Mouse (Mus musculus) midbrain, embryonic 13.5 days (tissue): ENCODE measurements around the gene Itga11. TPM values are rescaled to one million over a fixed set of nuclear protein-coding genes. Genes with fewer than 3 reads are reported as not detected.
A peak's percentile ranks its signal among the peaks of the same experiment; 100 is the strongest.
"Not testable (repeated sequence)": the region's sequence is repeated elsewhere in the genome, so short reads cannot be mapped to it uniquely, and the experiment has no call there.

Source experiments
- ATAC-seq: fragments of 200-750 bp; cut with Nextera tagmentation; 2 replicates; pipeline ENCODE4 v1.8.0; 2017; ENCODE audit warnings: mild to moderate bottlenecking, moderate TSS enrichment, moderate library complexity
- H3K27ac ChIP-seq: fragments of 300-500 bp; sonication (generic); 2 replicates; pipeline ENCODE4 v1.5.1; 2015; ENCODE audit warnings: inconsistent platforms, mild to moderate bottlenecking, moderate library complexity
- H3K27me3 ChIP-seq: fragments of 300-500 bp; sonication (generic); 2 replicates; pipeline ENCODE4 v1.6.1; 2015; ENCODE audit warnings: mild to moderate bottlenecking, inconsistent platforms
- H3K36me3 ChIP-seq: fragments of 300-500 bp; sonication (generic); 2 replicates; pipeline ENCODE4 v1.6.1; 2015; ENCODE audit warnings: mild to moderate bottlenecking, inconsistent platforms
- H3K4me1 ChIP-seq: fragments of 300-500 bp; sonication (generic); replicated peaks from 2 replicates; pipeline ENCODE4 v1.6.1; 2015; ENCODE audit warnings: inconsistent platforms
- H3K4me2 ChIP-seq: fragments of 300-500 bp; sonication (generic); replicated peaks from 2 replicates; pipeline ENCODE4 v1.6.1; 2015; ENCODE audit warnings: moderate library complexity, mild to moderate bottlenecking, inconsistent platforms
- H3K4me3 ChIP-seq: fragments of 300-500 bp; sonication (generic); replicated peaks from 2 replicates; pipeline ENCODE4 v1.5.1; 2015; ENCODE audit warnings: mild to moderate bottlenecking, inconsistent platforms
- H3K9ac ChIP-seq: fragments of 300-500 bp; sonication (generic); replicated peaks from 2 replicates; pipeline ENCODE4 v1.6.1; 2015; ENCODE audit warnings: mild to moderate bottlenecking, inconsistent platforms
- H3K9me3 ChIP-seq: fragments of 300-500 bp; sonication (generic); 2 replicates; pipeline ENCODE4 v1.6.1; 2016; ENCODE audit warnings: mild to moderate bottlenecking, inconsistent platforms
- WGBS: fragments of 180-500 bp; shearing (Covaris S2); methylation state at CpG from one replicate; pipeline ENCODE4 v1.1.7; 2015; 5-methylcytosine and 5-hydroxymethylcytosine counted together
- polyA plus RNA-seq: library from polyadenylated mRNA; unstranded; fragments of >200 nt; fragmentation: Nextera tagmentation; extraction: Ambion mirVana; gene quantifications from 2 replicates; pipeline ENCODE4 v1.2.1, GENCODE M21; 2015

Gene Itga11
- polyA plus RNA-seq, 1 experiment from 2014 or later: 1.7 TPM

DNA sequence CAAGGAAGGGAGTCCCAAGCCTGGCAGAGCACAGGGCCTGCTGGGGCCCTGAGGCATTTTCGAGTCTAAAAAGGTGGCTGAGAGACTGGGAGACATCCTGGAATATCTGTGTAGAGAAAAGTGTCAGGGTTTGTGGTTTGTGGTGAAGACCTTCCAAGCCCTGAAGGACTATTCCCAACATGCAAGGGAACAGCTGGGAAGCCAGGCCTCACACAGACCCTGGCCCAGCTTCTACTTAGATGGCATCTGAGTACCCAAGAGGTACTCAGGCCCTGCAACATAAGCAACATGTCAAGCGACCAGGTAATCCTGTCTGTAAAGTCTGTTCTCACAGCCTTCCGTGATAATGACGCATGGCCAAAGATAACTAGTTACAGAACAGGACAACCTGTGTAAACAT is 18.6 kb upstream of the Itga11 start:
- no peak overlapping the region for H3K4me3 ChIP-seq
- H3K9me3 ChIP-seq: no peaks in the 10 kb centered on the region
- no peak overlapping the region for H3K4me2 ChIP-seq
- H3K27ac ChIP-seq: no peak overlapping the region
- no peaks in the 10 kb centered on the region for H3K36me3 ChIP-seq
- WGBS: 87% methylated on average over 4 of the region's 4 CpGs
- H3K4me1 ChIP-seq: no peaks in the 10 kb centered on the region
- no peaks in the 10 kb centered on the region for H3K27me3 ChIP-seq
- no peak for ATAC-seq
- H3K9ac ChIP-seq: no peak overlapping the region

DNA sequence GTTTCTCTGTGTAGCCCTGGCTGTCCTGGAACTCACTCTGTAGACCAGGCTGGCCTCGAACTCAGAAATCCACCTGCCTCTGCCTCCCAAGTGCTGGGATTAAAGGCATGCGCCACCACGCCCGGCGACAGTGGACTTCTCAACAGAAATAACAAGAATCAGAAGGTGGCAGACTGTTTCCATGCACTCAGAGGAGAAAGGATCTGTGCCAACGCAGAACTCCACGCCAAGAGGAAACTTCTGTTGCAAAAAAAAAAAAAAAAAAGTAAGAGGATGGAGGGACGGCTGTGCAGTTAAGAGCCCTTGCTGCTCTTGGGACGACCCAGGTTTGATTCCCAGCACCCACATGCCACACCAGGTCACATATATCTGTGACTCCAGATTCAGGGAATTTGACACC is 16.7 kb upstream of the Itga11 start:
- not testable (repeated sequence) for H3K9ac ChIP-seq, H3K4me3 ChIP-seq, H3K27ac ChIP-seq, H3K9me3 ChIP-seq, ATAC-seq, H3K4me2 ChIP-seq, H3K4me1 ChIP-seq, H3K27me3 ChIP-seq, H3K36me3 ChIP-seq
- WGBS: 94% methylated on average over 9 of the region's 9 CpGs

DNA sequence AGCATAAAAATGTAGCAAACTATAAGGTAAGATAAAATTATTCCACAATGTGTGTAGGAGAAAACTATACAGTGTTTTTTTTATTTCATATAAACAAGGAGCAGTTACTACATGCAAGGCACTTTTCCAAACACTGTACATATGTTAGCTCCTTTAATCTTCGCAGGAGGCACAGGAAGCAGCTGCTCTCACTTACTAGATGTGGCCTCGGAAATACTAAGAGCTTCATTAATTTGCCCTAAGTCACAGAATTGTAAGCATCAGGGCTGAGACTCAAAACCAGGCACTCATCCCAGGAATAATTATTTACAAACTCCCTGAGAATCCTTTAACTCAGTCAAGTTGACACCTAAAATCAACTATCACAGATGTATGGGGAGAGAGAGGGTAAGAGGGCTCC is 14.2 kb upstream of the Itga11 start:
- no peak for ATAC-seq
- 72% methylated on average over 2 of the region's 2 CpGs for WGBS
- Histone ChIP-seq H3K9ac (no peak overlapping the region), H3K4me1 (0 out of 2 replicates have a peak, but pooled peaks cover 3% of the 10 kb centered on the region), H3K4me3 (no peak overlapping the region), H3K27me3 (no peaks in the 10 kb centered on the region), H3K9me3 (no peaks in the 10 kb centered on the region), H3K27ac (no peak overlapping the region), H3K36me3 (no peaks in the 10 kb centered on the region), H3K4me2 (no peak overlapping the region)

DNA sequence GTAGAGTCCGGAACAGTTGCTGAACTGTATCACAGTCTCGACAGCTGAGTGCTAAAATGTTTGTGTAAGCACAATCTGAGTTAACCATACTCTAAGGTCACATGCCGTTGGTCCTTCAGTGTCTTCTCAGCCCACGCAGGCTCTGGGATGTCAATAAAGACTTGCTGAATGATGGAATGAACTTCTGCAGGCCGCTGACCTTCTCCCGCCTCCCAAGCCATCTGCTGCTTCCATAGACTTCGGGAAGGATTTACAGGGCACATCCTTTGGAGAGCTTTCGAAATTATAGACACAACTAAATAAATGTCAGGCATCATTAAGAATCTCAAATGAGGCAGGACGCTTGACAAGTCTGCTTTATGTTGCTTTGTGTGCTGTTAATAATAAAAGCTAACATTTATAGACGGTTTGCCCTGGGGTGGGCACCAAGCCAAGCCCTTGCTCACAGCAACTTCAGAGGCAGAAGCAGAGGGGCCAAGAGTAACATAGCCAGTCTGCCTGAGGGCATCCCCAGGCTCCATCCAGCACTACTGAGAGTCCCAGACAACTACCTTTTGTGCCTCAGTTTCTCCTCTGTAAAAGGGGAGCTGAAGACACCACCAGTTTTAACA is 13.4 kb upstream of the Itga11 start:
- Histone ChIP-seq H3K36me3 (no peaks in the 10 kb centered on the region), H3K27ac (no peak overlapping the region), H3K4me3 (no peak overlapping the region), H3K4me1 (0 out of 2 replicates have a peak, but pooled peaks cover 3% of the 10 kb centered on the region), H3K27me3 (no peaks in the 10 kb centered on the region), H3K4me2 (no peak overlapping the region), H3K9ac (no peak overlapping the region), H3K9me3 (no peaks in the 10 kb centered on the region)
- no peak for ATAC-seq
- WGBS: 67% methylated on average over 10 of the region's 10 CpGs

DNA sequence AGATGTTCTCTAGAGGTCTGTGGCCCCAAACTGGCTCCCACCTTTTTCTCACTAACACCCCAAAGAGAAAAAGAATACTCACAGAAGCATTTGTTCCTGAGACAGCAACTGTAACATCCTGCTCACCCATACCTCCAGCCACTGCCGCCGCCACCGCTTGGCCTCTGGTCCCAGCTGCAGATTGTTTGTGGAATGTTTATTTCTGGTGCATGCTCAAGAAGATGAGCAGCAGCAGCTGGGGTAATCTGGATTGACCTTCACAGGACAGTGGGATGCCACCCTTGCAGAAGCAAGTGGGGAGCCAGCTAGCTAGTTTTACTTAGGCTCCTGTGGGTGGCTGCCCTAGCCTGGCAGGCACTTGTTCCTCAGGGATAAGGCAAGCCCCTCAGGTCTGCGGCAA is 11.7 kb upstream of the Itga11 start:
- WGBS: 89% methylated on average over 4 of the region's 4 CpGs
- Histone ChIP-seq H3K36me3 (no peaks in the 10 kb centered on the region), H3K27ac (no peak overlapping the region), H3K4me3 (no peak overlapping the region), H3K4me2 (no peak overlapping the region), H3K27me3 (no peaks in the 10 kb centered on the region), H3K4me1 (0 out of 2 replicates have a peak, but pooled peaks cover 3% of the 10 kb centered on the region), H3K9ac (no peak overlapping the region), H3K9me3 (no peaks in the 10 kb centered on the region)
- no peak for ATAC-seq

DNA sequence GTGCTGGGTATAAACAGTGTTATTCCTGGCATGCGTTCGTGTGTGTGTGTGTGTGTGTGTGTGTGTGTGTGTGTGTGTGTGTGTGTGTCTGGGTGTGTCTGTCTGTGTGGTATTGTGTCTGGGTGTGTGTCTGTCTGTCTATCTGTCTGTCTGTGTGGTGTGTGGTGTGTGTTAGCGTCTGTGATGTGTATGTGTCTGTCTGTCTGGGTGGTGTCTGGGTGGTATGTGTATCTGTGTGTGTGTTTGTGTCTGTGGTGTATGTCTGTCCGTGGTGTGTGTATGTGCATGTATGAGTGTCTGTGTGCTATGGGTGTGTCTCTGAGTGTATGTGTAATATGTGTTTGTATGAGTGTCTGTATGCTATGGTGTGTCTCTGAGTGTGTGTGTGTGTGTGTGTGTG is 9.1 kb upstream of the Itga11 start:
- no peaks in the 10 kb centered on the region for H3K36me3 ChIP-seq
- 0 out of 2 replicates have a peak, but pooled peaks cover 2% of the 10 kb centered on the region for H3K27me3 ChIP-seq
- H3K4me2 ChIP-seq: no peak overlapping the region
- H3K4me3 ChIP-seq: no peak overlapping the region
- no peaks in the 10 kb centered on the region for H3K9me3 ChIP-seq
- H3K4me1 ChIP-seq: 0 out of 2 replicates have a peak, but pooled peaks cover 3% of the 10 kb centered on the region
- 87% methylated on average over 4 of the region's 4 CpGs for WGBS
- no peak overlapping the region for H3K27ac ChIP-seq
- no peak for ATAC-seq
- no peak overlapping the region for H3K9ac ChIP-seq

DNA sequence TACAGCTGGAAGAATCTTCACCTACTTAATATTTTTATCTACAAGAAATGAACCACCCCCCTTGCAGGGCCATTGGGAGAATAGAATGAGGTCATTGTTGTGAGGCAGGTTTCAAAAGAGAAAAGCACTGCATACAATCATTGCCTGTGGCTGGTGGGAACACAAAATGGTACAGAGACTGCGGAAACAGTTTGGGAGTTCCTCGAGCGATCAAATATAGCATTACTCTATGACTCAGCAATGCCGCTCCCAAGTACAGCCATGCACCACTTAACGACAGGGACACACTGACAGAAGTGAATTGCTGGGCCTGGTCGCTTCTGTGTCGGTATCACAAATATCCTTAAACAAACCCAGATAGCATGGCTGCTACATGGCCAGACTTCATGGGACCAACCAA is 4.4 kb upstream of the Itga11 start:
- WGBS: 93% methylated on average over 7 of the region's 7 CpGs
- no peak overlapping the region for H3K4me2 ChIP-seq
- ATAC-seq: no peak

DNA sequence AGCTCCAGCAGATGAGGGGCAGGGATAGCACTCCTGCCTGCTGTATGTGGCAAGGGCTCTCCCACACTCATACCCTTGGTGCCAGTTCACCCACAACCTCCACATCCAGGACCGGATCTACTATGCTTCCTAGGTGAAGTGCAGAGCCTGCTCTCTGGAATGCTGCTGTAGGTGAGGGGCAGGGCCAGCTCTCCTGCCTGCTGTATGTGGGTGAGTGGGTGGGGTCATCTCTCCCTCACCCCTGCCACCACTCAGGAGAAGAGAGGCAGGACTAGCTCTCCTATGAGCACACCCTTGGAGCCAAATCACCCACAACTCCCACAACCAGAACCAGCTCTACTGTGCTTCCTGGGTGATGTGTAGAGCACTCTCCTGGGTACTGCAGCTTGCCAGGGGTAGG is 2.5 kb upstream of the Itga11 start:
- ATAC-seq: no peak
- 86% methylated on average over 1 of the region's 1 CpGs for WGBS
- H3K36me3 ChIP-seq: no peaks in the 10 kb centered on the region
- H3K27me3 ChIP-seq: peaks cover 49% of the 10 kb centered on the region
- H3K27ac ChIP-seq: no peak overlapping the region
- H3K4me3 ChIP-seq: no peak overlapping the region
- H3K9ac ChIP-seq: no peak overlapping the region
- no peaks in the 10 kb centered on the region for H3K9me3 ChIP-seq
- no peak overlapping the region for H3K4me2 ChIP-seq
- peaks cover 17% of the 10 kb centered on the region for H3K4me1 ChIP-seq

More for the DNA sequence above, 4.4 kb upstream of the Itga11 start:
- H3K9me3 ChIP-seq: no peaks in the 10 kb centered on the region
- H3K27me3 ChIP-seq: peaks cover 31% of the 10 kb centered on the region
- H3K9ac ChIP-seq: no peak overlapping the region
- no peak overlapping the region for H3K27ac ChIP-seq
- peaks cover 10% of the 10 kb centered on the region for H3K4me1 ChIP-seq
- no peak overlapping the region for H3K4me3 ChIP-seq
- no peaks in the 10 kb centered on the region for H3K36me3 ChIP-seq

DNA sequence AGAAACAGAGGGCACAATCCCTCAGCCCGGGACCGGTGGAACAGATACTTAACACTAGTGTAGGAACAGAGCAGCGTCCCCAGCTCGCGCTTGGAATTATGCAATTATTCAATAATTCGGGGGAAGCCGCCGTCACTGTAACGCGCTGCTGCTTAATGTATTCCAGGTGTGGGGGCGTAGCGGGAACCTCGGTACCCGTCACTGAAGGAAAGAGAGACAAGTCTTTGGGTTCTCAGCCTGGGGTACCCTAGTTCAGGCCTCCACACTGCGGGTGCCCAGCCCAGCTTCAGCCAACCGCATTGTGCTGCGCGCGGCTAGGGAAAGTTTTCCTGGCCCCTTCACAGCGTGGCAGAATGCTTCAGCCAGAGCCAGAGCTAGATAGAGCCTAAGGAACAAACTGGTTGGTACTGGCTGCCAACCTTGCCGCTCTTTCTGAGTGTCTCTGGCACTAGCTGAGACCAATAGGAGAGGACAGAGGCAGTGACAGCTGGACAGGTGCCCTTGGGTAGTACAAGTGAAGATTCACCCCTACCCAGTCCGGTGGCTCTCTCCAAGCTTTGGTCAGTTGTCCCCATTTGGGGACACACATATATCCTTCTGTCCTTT is 1.0 kb downstream of the Itga11 start:
- Histone ChIP-seq H3K9me3 (no peaks in the 10 kb centered on the region), H3K36me3 (no peaks in the 10 kb centered on the region), H3K27me3 (peaks cover 51% of the 10 kb centered on the region), H3K27ac (no peak overlapping the region), H3K4me3 (peak overlapping the region; percentile 36), H3K4me1 (peaks cover 17% of the 10 kb centered on the region), H3K9ac (peak overlapping the region; percentile 56; the same call in 1 of the 2 replicates), H3K4me2 (peak overlapping the region; percentile 63)
- no peak for ATAC-seq
- 7% methylated on average over 22 of the region's 22 CpGs for WGBS

DNA sequence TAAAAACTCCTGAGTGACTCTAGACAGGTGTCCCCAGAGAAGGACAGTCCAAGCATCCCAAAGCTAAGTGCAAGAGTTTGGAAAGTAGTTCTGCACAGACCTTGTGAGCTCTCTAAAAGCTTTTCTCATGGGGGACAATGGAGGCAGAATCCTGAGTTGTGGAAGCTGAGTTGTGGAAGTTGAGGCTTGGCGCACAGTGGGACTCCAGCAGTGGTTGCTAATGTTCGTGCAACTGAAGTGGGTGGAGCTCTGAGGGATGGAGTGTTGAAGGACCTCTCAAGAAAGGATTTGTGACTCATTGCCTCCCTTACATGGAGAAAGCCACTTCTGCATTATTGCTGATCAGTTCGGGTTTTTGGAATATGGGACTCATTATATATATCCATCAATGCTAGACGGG is 1.8 kb downstream of the Itga11 start:
- H3K4me2 ChIP-seq: 0 out of 2 replicates have a peak overlapping the region, but pooled peaks have one; percentile 63
- no peak overlapping the region for H3K9ac ChIP-seq
- H3K36me3 ChIP-seq: no peaks in the 10 kb centered on the region
- H3K27ac ChIP-seq: no peak overlapping the region
- H3K27me3 ChIP-seq: peaks cover 51% of the 10 kb centered on the region
- H3K4me1 ChIP-seq: peaks cover 17% of the 10 kb centered on the region
- no peak for ATAC-seq
- no peaks in the 10 kb centered on the region for H3K9me3 ChIP-seq
- 65% methylated on average over 4 of the region's 4 CpGs for WGBS
- no peak overlapping the region for H3K4me3 ChIP-seq

DNA sequence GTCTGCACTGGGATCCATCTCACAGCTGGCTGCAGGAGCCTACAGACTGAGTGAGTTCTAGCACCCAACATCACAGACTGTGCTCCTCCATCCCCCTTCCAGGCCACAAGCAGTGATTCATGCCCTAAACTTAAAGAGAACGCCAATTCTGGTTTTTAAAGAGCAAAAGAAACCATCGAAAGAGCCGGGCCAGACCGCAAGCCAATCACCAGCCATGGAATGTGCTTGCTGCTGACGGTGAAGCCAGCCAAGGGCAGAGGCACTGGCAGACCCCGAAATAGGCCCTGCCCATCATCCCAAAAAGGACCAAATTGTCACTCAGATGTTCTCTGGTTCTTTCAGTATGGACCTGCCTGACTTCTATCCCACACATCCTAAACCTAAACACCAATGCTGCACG is 6.7 kb downstream of the Itga11 start:
- Histone ChIP-seq H3K36me3 (no peaks in the 10 kb centered on the region), H3K9me3 (no peaks in the 10 kb centered on the region), H3K4me2 (no peak overlapping the region), H3K27me3 (peaks cover 11% of the 10 kb centered on the region), H3K9ac (no peak overlapping the region), H3K27ac (no peak overlapping the region), H3K4me1 (no peaks in the 10 kb centered on the region), H3K4me3 (no peak overlapping the region)
- 85% methylated on average over 7 of the region's 7 CpGs for WGBS
- no peak for ATAC-seq

DNA sequence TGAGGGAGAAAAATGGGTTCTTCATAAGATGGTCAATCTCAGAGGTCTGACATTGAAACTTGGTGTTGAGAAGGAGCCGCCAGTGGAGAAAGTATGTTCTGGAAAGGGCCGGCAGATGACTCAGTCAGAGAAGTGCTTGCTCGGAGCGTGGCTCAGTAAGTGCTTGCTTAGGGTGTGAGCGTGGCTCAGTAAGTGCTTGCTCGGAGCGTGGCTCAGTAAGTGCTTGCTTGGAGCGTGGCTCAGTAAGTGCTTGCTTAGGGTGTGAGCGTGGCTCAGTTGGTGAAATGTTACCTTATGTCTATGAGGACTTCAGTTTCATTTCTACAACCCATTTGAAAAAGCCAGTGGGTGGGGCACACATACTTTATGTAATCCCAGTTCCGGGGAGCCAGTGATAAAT is 12.1 kb downstream of the Itga11 start:
- 92% methylated on average over 10 of the region's 10 CpGs for WGBS
- Histone ChIP-seq H3K27ac (no peak overlapping the region), H3K27me3 (no peaks in the 10 kb centered on the region), H3K36me3 (no peaks in the 10 kb centered on the region), H3K4me3 (no peak overlapping the region), H3K9ac (no peak overlapping the region), H3K4me2 (no peak overlapping the region), H3K4me1 (peaks cover 6% of the 10 kb centered on the region; the same call in 1 of the 2 replicates), H3K9me3 (no peaks in the 10 kb centered on the region)
- no peak for ATAC-seq

DNA sequence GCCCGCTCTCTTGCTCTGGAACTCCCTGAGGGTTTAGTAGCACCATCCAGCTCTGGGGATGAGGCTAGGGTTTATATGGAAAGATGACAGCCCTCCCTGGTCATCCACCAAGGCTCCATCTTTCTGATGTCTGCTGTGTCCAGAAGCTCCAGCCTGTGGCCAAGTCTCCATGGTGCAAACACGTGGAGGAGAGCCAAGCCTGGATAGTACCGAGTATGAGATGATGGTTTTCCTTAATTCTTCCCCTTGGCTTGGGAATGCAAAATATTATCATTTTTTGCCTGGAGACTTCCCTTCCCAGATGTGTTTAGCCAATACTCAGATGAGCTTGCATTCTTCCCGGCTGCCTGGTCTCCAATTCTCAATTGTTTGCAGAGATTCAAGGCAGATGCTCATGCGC is 16.4 kb downstream of the Itga11 start:
- ATAC-seq: no peak
- Histone ChIP-seq H3K4me2 (no peak overlapping the region), H3K27ac (no peak overlapping the region), H3K9ac (no peak overlapping the region), H3K4me3 (no peak overlapping the region), H3K9me3 (no peaks in the 10 kb centered on the region), H3K4me1 (peaks cover 6% of the 10 kb centered on the region; the same call in 1 of the 2 replicates), H3K27me3 (no peaks in the 10 kb centered on the region), H3K36me3 (no peaks in the 10 kb centered on the region)
- 90% methylated on average over 5 of the region's 5 CpGs for WGBS
